Mouse (Mus musculus): ENCODE data around the gene 4933411K16Rik. TPM values are rescaled to one million over a fixed set of nuclear protein-coding genes. Genes with fewer than 3 reads are reported as not detected.

Gene 4933411K16Rik
- 0.32 and 0.41 TPM in 2 replicates for polyA plus RNA-seq (2012; rRNA removed)

DNA sequence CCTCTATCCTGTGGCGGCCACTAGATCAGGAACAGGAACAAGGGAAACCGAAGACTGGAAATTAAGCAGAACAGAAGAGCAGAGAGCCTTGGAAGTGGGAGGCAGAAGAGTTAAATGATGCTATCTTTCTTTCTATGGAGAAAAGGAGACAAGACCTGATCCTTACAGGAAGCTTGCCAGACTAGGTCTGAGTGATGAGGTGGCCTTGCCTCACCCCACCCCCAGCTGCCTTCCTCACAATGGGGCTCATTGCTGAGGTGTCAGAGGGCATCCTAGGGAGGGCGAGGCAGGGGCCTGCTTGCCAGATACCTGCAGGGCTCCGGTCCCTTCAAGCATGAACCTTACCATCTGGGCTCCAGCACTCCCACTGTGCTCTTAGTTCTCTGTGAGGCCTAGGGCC is at the start of gene 4933411K16Rik:
Gene 4933411K16Rik, plus strand, starts transcription at position 301 of the 400 bp plus-strand sequence.
- no peak for DNase-seq
- 55% methylated on average over 4 of the region's 4 CpGs for WGBS
- no peak within 1 kb of the TSS for H3K27ac ChIP-seq (ENCODE audit: insufficient read depth, low read length)
- H3K4me3 ChIP-seq (replicated peaks; ENCODE audit: insufficient read depth, low read depth, low read length): no peak within 1 kb of the TSS
- no peaks in the 10 kb centered on the region for H3K4me1 ChIP-seq (ENCODE audit: control insufficient read depth, insufficient read depth, low read length)
- TF ChIP-seq CTCF (IDR thresholded peaks at IDR 0.05; ENCODE audit: borderline replicate concordance, insufficient read depth, low read depth, low read length) (no peak), POLR2A (IDR thresholded peaks at IDR 0.05; ENCODE audit: borderline replicate concordance, insufficient read depth, low read length) (no peak)
- H3K27me3 ChIP-seq (ENCODE audit: control insufficient read depth, insufficient read depth, low read length): no peaks in the 10 kb centered on the region

DNA sequence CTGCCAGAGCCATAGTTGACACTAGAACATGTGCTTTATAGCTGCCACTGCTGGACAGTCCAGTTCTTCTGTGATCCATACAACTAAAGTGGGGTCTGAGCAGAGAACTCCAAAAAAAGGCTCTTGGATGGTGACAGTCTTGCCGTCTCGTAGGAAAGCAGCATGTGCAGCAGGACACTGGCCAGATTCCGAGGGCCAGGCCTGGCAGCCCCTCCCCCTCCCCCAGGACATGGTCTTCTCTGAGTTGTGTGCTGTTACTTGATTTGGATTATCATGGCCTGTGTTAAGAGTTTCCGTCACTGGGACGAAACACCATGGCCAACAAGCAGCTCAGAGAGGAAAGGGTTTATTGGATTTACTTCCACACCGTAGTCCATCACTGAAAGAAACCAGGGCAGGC is 47.8 kb upstream of the 4933411K16Rik start:
- H3K27me3 ChIP-seq (ENCODE audit: control insufficient read depth, insufficient read depth, low read length): no peaks in the 10 kb centered on the region
- no peak for TF ChIP-seq POLR2A (IDR thresholded peaks at IDR 0.05; ENCODE audit: borderline replicate concordance, insufficient read depth, low read length)
- no peak for TF ChIP-seq CTCF (IDR thresholded peaks at IDR 0.05; ENCODE audit: borderline replicate concordance, insufficient read depth, low read depth, low read length)
- no peak overlapping the region for H3K27ac ChIP-seq (ENCODE audit: insufficient read depth, low read length)
- no peak for DNase-seq
- no peak overlapping the region for H3K4me3 ChIP-seq (replicated peaks; ENCODE audit: insufficient read depth, low read depth, low read length)
- WGBS: 53% methylated on average over 6 of the region's 6 CpGs
- peaks cover 26% of the 10 kb centered on the region for H3K4me1 ChIP-seq (ENCODE audit: control insufficient read depth, insufficient read depth, low read length)

DNA sequence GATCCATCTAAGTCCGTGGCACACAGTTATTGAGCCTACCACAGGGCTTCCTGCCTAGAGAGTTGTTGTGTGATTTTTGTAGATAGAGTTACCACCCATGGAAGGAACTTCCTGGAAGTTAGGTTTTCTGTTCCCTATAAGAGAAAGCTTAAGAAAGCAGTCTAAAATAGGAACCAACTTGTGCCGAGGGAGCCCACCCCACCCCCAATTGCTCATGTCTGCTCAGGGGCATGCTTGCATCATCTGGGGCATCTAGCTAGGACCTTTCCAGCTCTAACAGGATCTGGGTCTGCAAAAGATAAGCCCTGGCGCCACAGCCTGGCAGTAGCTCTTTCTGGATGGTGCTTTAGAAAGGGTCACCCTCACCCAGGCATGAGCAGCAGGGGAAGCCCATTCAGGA is 46.4 kb upstream of the 4933411K16Rik start:
- 88% methylated on average over 3 of the region's 3 CpGs for WGBS
- TF ChIP-seq CTCF (IDR thresholded peaks at IDR 0.05; ENCODE audit: borderline replicate concordance, insufficient read depth, low read depth, low read length) (no peak), POLR2A (IDR thresholded peaks at IDR 0.05; ENCODE audit: borderline replicate concordance, insufficient read depth, low read length) (no peak)

DNA sequence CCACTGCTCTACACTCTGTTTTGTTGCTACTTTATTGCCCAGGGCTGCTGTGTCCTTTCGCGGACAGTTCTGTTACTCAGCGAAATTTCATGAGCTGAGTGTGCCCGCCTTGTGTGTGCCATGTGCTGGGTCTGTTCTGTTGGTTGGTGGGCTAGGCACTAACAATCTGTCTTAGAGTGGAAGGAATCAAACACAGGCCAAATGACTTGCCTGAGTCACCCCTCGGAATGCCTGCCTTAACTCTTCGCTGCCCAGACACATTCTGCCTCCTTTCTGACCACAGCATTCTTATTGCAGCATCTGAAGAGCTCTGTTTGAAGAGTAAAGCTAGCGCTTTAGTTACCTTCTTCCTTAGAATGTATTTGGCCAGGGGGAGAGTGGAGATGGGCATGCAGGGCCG is 45.5 kb upstream of the 4933411K16Rik start:
- no peak overlapping the region for H3K4me3 ChIP-seq (replicated peaks; ENCODE audit: insufficient read depth, low read depth, low read length)
- H3K27ac ChIP-seq (ENCODE audit: insufficient read depth, low read length): no peak overlapping the region
- DNase-seq: no peak
- H3K27me3 ChIP-seq (ENCODE audit: control insufficient read depth, insufficient read depth, low read length): no peaks in the 10 kb centered on the region
- 82% methylated on average over 8 of the region's 8 CpGs for whole genome bisulfite sequencing
- TF ChIP-seq POLR2A (IDR thresholded peaks at IDR 0.05; ENCODE audit: borderline replicate concordance, insufficient read depth, low read length) (no peak), CTCF (IDR thresholded peaks at IDR 0.05; ENCODE audit: borderline replicate concordance, insufficient read depth, low read depth, low read length) (no peak)
- peaks cover 36% of the 10 kb centered on the region for H3K4me1 ChIP-seq (ENCODE audit: control insufficient read depth, insufficient read depth, low read length)

More for the DNA sequence above, 46.4 kb upstream of the 4933411K16Rik start:
- H3K4me1 ChIP-seq (ENCODE audit: control insufficient read depth, insufficient read depth, low read length): peaks cover 32% of the 10 kb centered on the region
- H3K4me3 ChIP-seq (replicated peaks; ENCODE audit: insufficient read depth, low read depth, low read length): no peak overlapping the region
- H3K27ac ChIP-seq (ENCODE audit: insufficient read depth, low read length): no peak overlapping the region
- H3K27me3 ChIP-seq (ENCODE audit: control insufficient read depth, insufficient read depth, low read length): no peaks in the 10 kb centered on the region
- no peak for DNase-seq

DNA sequence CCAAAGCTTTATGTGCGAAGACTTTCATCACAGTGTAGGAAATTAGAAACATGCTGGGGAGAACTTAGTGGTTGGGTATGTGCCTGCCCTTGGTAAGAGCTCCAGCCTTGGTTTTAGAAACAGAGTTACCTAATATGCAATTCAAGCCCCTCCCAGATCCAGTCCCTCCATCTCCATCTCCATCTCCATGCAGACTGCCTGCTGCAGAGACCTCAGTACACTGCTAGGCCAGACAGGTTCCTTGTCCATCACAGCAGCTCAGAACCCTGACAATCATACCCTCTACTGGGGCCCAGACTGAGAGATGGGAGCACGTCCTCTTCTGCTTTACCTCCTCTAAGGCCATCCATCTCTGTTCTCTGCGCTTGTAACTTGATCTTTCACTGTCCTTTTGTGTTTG is 43.5 kb upstream of the 4933411K16Rik start:
- Histone ChIP-seq H3K27ac (ENCODE audit: insufficient read depth, low read length) (no peak overlapping the region; the same call in 1 of the 2 replicates), H3K4me1 (ENCODE audit: control insufficient read depth, insufficient read depth, low read length) (peaks cover 37% of the 10 kb centered on the region), H3K27me3 (ENCODE audit: control insufficient read depth, insufficient read depth, low read length) (no peaks in the 10 kb centered on the region), H3K4me3 (replicated peaks; ENCODE audit: insufficient read depth, low read depth, low read length) (no peak overlapping the region)
- TF ChIP-seq POLR2A (IDR thresholded peaks at IDR 0.05; ENCODE audit: borderline replicate concordance, insufficient read depth, low read length) (no peak), CTCF (IDR thresholded peaks at IDR 0.05; ENCODE audit: borderline replicate concordance, insufficient read depth, low read depth, low read length) (no peak)
- no peak for DNase-seq
- 59% methylated on average over 3 of the region's 3 CpGs for WGBS

DNA sequence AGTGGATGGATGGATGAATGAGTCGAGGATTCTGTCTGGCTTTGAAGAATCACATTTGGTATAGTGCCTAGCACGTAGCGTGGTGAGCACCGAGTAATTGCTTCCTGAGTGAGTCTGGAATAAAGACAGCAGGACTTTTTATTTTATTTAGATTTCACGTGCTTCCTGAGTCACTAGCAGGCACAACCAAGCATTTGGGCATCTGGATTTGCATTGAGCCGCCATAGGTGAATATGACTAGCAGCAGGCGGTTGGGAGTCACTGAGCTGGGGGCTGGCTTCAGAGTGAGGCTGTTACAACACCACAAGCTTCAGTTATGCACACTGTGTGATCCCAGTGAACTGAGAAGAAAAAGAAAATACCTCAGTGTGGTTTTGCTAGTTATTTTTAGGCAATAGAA is 43.0 kb upstream of the 4933411K16Rik start:
- H3K27me3 ChIP-seq (ENCODE audit: control insufficient read depth, insufficient read depth, low read length): no peaks in the 10 kb centered on the region
- H3K4me1 ChIP-seq (ENCODE audit: control insufficient read depth, insufficient read depth, low read length): peaks cover 37% of the 10 kb centered on the region
- 73% methylated on average over 7 of the region's 7 CpGs for WGBS
- H3K4me3 ChIP-seq (replicated peaks; ENCODE audit: insufficient read depth, low read depth, low read length): no peak overlapping the region
- TF ChIP-seq POLR2A (IDR thresholded peaks at IDR 0.05; ENCODE audit: borderline replicate concordance, insufficient read depth, low read length): no peak
- no peak for TF ChIP-seq CTCF (IDR thresholded peaks at IDR 0.05; ENCODE audit: borderline replicate concordance, insufficient read depth, low read depth, low read length)
- DNase-seq: no peak
- H3K27ac ChIP-seq (ENCODE audit: insufficient read depth, low read length): no peak overlapping the region

DNA sequence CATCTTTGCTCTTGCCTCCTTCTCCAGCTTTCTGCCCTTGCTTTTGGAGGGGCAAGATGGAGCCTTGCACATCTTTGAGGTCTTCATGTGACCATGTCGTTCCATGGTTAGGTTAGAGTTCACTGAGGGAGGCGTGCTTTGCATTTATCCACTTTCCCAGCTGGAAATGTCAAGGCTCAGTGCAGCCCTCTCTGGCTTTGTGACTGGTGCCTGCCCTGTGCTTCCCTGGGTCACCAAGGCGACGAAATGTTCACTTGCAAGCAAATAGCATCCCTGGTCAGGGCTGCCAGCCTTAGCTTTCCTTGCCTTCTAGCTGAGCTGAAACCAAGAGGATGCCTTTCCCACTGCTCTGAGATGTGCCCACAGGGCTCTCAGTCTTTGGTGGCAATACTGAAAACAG is 41.6 kb upstream of the 4933411K16Rik start:
- DNase-seq: no peak
- no peak overlapping the region for H3K4me3 ChIP-seq (replicated peaks; ENCODE audit: insufficient read depth, low read depth, low read length)
- peaks cover 33% of the 10 kb centered on the region for H3K4me1 ChIP-seq (ENCODE audit: control insufficient read depth, insufficient read depth, low read length)
- H3K27ac ChIP-seq (ENCODE audit: insufficient read depth, low read length): no peak overlapping the region
- TF ChIP-seq CTCF (IDR thresholded peaks at IDR 0.05; ENCODE audit: borderline replicate concordance, insufficient read depth, low read depth, low read length) (no peak), POLR2A (IDR thresholded peaks at IDR 0.05; ENCODE audit: borderline replicate concordance, insufficient read depth, low read length) (no peak)
- 48% methylated on average over 4 of the region's 4 CpGs for WGBS
- H3K27me3 ChIP-seq (ENCODE audit: control insufficient read depth, insufficient read depth, low read length): no peaks in the 10 kb centered on the region

DNA sequence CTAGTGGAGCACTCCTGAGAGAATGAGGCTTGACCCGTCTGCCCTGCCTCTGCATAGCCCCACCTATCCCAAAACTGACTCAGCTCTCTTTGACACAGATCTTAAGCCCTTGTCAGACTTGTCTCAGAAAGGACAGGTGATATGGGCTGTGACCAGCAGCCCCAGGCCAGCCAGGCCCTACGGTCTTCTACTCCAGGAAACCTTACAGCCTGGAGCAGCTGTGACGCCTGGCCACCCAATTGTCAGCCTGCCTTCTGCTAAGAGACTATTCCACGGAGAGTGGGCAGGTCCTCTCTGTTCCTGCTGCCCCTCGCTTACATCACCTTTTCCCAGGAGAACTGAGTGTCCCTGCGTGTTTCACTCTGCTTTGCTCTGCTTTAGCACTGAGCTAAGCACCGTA is 40.9 kb upstream of the 4933411K16Rik start:
- Histone ChIP-seq H3K27me3 (ENCODE audit: control insufficient read depth, insufficient read depth, low read length) (no peaks in the 10 kb centered on the region), H3K27ac (ENCODE audit: insufficient read depth, low read length) (no peak overlapping the region), H3K4me1 (ENCODE audit: control insufficient read depth, insufficient read depth, low read length) (peaks cover 36% of the 10 kb centered on the region), H3K4me3 (replicated peaks; ENCODE audit: insufficient read depth, low read depth, low read length) (no peak overlapping the region)
- no peak for DNase-seq
- TF ChIP-seq POLR2A (IDR thresholded peaks at IDR 0.05; ENCODE audit: borderline replicate concordance, insufficient read depth, low read length) (no peak), CTCF (IDR thresholded peaks at IDR 0.05; ENCODE audit: borderline replicate concordance, insufficient read depth, low read depth, low read length) (no peak)
- 92% methylated on average over 7 of the region's 7 CpGs for WGBS
